Mouse (Mus musculus): ENCODE measurements around the gene Ano3.
A peak's percentile ranks its signal among the peaks of the same experiment; 100 is the strongest.

The Ano3 gene

GRCm38 (mm10) chr2:110806302-110807093, 144.2 kb downstream of the Ano3 start:
- no peak for DNase-seq (ENCODE audit: low spot score)

GRCm38 (mm10) chr2:110795928-110796327, 154.8 kb downstream of the Ano3 start:
- DNase-seq (ENCODE audit: low spot score), result no peak

- no peak for DNase-seq (ENCODE audit: low spot score)
Measured at GRCm38 (mm10) chr2:110795433-110795832, 155.3 kb downstream of the Ano3 start.

- no peak for DNase-seq (ENCODE audit: low spot score)
Measured at GRCm38 (mm10) chr2:110787396-110787795, 163.3 kb downstream of the Ano3 start.

- no peak for DNase-seq (ENCODE audit: low spot score)
Measured at GRCm38 (mm10) chr2:110759434-110759833, 191.3 kb downstream of the Ano3 start.

- DNase-seq (ENCODE audit: low spot score), result no peak
Measured at GRCm38 (mm10) chr2:110757556-110757955, 193.2 kb downstream of the Ano3 start.

- DNase-seq (ENCODE audit: low spot score), result no peak
Measured at GRCm38 (mm10) chr2:110740493-110740892, 210.2 kb downstream of the Ano3 start.

- DNase-seq (ENCODE audit: low spot score), result no peak
Measured at GRCm38 (mm10) chr2:110739781-110740180, 210.9 kb downstream of the Ano3 start.

- no peak for DNase-seq (ENCODE audit: low spot score)
Measured at GRCm38 (mm10) chr2:110737981-110738380, 212.7 kb downstream of the Ano3 start.

GRCm38 (mm10) chr2:110737236-110737635, 213.5 kb downstream of the Ano3 start:
- no peak for DNase-seq (ENCODE audit: low spot score)

- no peak for DNase-seq (ENCODE audit: low spot score)
Measured at GRCm38 (mm10) chr2:110726106-110726505, 224.6 kb downstream of the Ano3 start.

GRCm38 (mm10) chr2:110722208-110722607, 228.5 kb downstream of the Ano3 start:
- DNase-seq (ENCODE audit: low spot score), result no peak

GRCm38 (mm10) chr2:110721290-110721753, 229.4 kb downstream of the Ano3 start, which contains the start of gene Muc15:
Gene Muc15, plus strand, starts transcription at chr2:110721340.
- no peak for DNase-seq (ENCODE audit: low spot score)

- DNase-seq (ENCODE audit: low spot score), result no peak
Measured at GRCm38 (mm10) chr2:110719051-110719450, 231.7 kb downstream of the Ano3 start.

- peak; percentile 1 for DNase-seq (ENCODE audit: low spot score)
Measured at GRCm38 (mm10) chr2:110710055-110710720, 240.5 kb downstream of the Ano3 start.

GRCm38 (mm10) chr2:110709436-110709835, 241.3 kb downstream of the Ano3 start:
- no peak for DNase-seq (ENCODE audit: low spot score)

- no peak for DNase-seq (ENCODE audit: low spot score)
Measured at GRCm38 (mm10) chr2:110671071-110671624, 279.6 kb downstream of the Ano3 start.

GRCm38 (mm10) chr2:110663329-110663728, 287.4 kb downstream of the Ano3 start:
- no peak for DNase-seq (ENCODE audit: low spot score)

GRCm38 (mm10) chr2:110644846-110645245, 305.9 kb downstream of the Ano3 start:
- DNase-seq (ENCODE audit: low spot score), result no peak

GRCm38 (mm10) chr2:110644358-110644757, 306.4 kb downstream of the Ano3 start:
- DNase-seq (ENCODE audit: low spot score), result no peak

Measured in ovary, postnatal 14 days (tissue).